Mouse (Mus musculus): ENCODE data around the gene Hist1h2ag. TPM values are rescaled to one million over a fixed set of nuclear protein-coding genes. Genes with fewer than 3 reads are reported as not detected.
A peak's percentile ranks its signal among the peaks of the same experiment; 100 is the strongest.
"Not testable (repeated sequence)": the region's sequence is repeated elsewhere in the genome, so short reads cannot be mapped to it uniquely, and the experiment has no call there.

Hist1h2ag gene
- 9.4 and 11.7 TPM in 2 replicates for polyA plus RNA-seq (2014; fragmentation: Nextera tagmentation; extraction: Ambion mirVana)

DNA sequence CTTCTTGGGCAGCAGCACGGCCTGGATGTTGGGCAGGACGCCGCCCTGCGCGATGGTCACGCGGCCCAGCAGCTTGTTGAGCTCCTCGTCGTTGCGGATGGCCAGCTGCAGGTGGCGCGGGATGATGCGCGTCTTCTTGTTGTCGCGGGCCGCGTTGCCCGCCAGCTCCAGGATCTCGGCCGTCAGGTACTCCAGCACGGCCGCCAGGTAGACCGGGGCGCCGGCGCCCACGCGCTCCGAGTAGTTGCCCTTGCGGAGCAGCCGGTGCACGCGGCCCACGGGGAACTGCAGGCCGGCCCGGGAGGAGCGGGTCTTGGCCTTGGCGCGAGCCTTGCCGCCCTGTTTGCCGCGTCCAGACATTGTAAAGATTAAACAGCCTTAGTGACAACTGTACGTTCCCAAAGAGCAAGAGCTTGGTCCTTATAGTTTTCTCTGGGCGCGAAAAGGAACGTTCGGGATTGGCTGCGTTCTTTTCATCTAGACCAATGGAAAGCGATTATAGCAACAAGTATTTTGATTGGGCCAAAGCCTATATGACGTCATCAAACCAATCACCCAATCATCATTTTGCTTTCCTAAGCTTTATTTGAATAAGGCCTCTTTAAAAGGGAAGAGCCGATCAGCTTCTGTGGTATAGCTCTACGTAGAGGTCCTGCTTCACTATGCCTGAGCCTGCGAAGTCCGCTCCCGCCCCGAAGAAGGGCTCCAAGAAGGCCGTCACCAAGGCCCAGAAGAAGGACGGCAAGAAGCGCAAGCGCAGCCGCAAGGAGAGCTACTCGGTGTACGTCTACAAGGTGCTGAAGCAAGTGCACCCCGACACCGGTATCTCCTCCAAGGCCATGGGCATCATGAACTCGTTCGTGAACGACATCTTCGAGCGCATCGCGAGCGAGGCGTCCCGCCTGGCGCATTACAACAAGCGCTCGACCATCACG lies at the start of gene Hist1h2ag, which contains the start of gene Hist1h2bj:
TSS of gene Hist1h2ag (minus strand) at position 377 of the 935 bp plus-strand sequence.
TSS of gene Hist1h2bj (plus strand) at position 647 of the 935 bp plus-strand sequence.
- ATAC-seq (ENCODE audit: low FRiP score, low TSS enrichment) = peak; percentile 91
- H3K9me3 ChIP-seq (ENCODE audit: control insufficient read depth, low read length); H3K27me3 ChIP-seq (ENCODE audit: control insufficient read depth, insufficient read depth, low read length); H3K36me3 ChIP-seq (ENCODE audit: control insufficient read depth, insufficient read depth, low read length): not testable (repeated sequence)
- peak within 1 kb of the TSS; percentile 38 for H3K4me3 ChIP-seq (replicated peaks; ENCODE audit: low read depth, low read length)
- H3K4me2 ChIP-seq (ENCODE audit: low read length) = peak within 1 kb of the TSS; percentile 73
- peaks cover 17% of the 10 kb centered on the region for H3K4me1 ChIP-seq (ENCODE audit: control insufficient read depth, insufficient read depth, low read length)
- peak within 1 kb of the TSS; percentile 43; the same call in 1 of the 2 replicates for H3K9ac ChIP-seq (replicated peaks; ENCODE audit: low read length)
- peak within 1 kb of the TSS; percentile 72 for H3K27ac ChIP-seq (replicated peaks; ENCODE audit: low read depth, low read length)
- WGBS = under 1% methylated on average over 42 of the region's 80 CpGs
- peak; percentile 98 for DNase-seq

- not testable (repeated sequence) for H3K27me3 ChIP-seq (ENCODE audit: control insufficient read depth, insufficient read depth, low read length); H3K36me3 ChIP-seq (ENCODE audit: control insufficient read depth, insufficient read depth, low read length); H3K9me3 ChIP-seq (ENCODE audit: control insufficient read depth, low read length); H3K4me3 ChIP-seq (replicated peaks; ENCODE audit: low read depth, low read length); DNase-seq; H3K4me1 ChIP-seq (ENCODE audit: control insufficient read depth, insufficient read depth, low read length); ATAC-seq (ENCODE audit: low FRiP score, low TSS enrichment); H3K9ac ChIP-seq (replicated peaks; ENCODE audit: low read length); H3K4me2 ChIP-seq (ENCODE audit: low read length); H3K27ac ChIP-seq (replicated peaks; ENCODE audit: low read depth, low read length)
- 100% methylated on average over 1 of the region's 1 CpGs for WGBS
Observed at GRCm38 (mm10) chr13:22084140-22084539, 41.4 kb upstream of the Hist1h2ag start, which contains the start of gene Vmn1r188. Gene Vmn1r188, plus strand, starts transcription at chr13:22084440.

- no peak overlapping the region for H3K4me3 ChIP-seq (replicated peaks; ENCODE audit: low read depth, low read length)
- WGBS = 74% methylated on average over 1 of the region's 1 CpGs
- no peak for DNase-seq
Observed at GRCm38 (mm10) chr13:22063468-22063867, 20.7 kb upstream of the Hist1h2ag start.

GRCm38 (mm10) chr13:22061422-22061821 lies 18.7 kb upstream of the Hist1h2ag start:
- H3K4me2 ChIP-seq (ENCODE audit: low read length) = no peak overlapping the region
- WGBS = 75% methylated on average over 1 of the region's 1 CpGs
- peaks cover 2% of the 10 kb centered on the region; the same call in 1 of the 2 replicates for H3K9me3 ChIP-seq (ENCODE audit: control insufficient read depth, low read length)
- H3K27ac ChIP-seq (replicated peaks; ENCODE audit: low read depth, low read length) = no peak overlapping the region
- no peak overlapping the region for H3K9ac ChIP-seq (replicated peaks; ENCODE audit: low read length)
- no peak for ATAC-seq (ENCODE audit: low FRiP score, low TSS enrichment)
- H3K4me3 ChIP-seq (replicated peaks; ENCODE audit: low read depth, low read length) = no peak overlapping the region
- DNase-seq = no peak
- H3K4me1 ChIP-seq (ENCODE audit: control insufficient read depth, insufficient read depth, low read length) = no peaks in the 10 kb centered on the region
- H3K36me3 ChIP-seq (ENCODE audit: control insufficient read depth, insufficient read depth, low read length) = no peaks in the 10 kb centered on the region
- no peaks in the 10 kb centered on the region for H3K27me3 ChIP-seq (ENCODE audit: control insufficient read depth, insufficient read depth, low read length)

More at GRCm38 (mm10) chr13:22063468-22063867, 20.7 kb upstream of the Hist1h2ag start:
- Histone ChIP-seq H3K27me3 (ENCODE audit: control insufficient read depth, insufficient read depth, low read length) (no peaks in the 10 kb centered on the region), H3K27ac (replicated peaks; ENCODE audit: low read depth, low read length) (no peak overlapping the region), H3K4me1 (ENCODE audit: control insufficient read depth, insufficient read depth, low read length) (no peaks in the 10 kb centered on the region), H3K36me3 (ENCODE audit: control insufficient read depth, insufficient read depth, low read length) (no peaks in the 10 kb centered on the region), H3K4me2 (ENCODE audit: low read length) (no peak overlapping the region), H3K9ac (replicated peaks; ENCODE audit: low read length) (no peak overlapping the region), H3K9me3 (ENCODE audit: control insufficient read depth, low read length) (peaks cover 3% of the 10 kb centered on the region; the same call in 1 of the 2 replicates)
- ATAC-seq (ENCODE audit: low FRiP score, low TSS enrichment) = no peak

DNA sequence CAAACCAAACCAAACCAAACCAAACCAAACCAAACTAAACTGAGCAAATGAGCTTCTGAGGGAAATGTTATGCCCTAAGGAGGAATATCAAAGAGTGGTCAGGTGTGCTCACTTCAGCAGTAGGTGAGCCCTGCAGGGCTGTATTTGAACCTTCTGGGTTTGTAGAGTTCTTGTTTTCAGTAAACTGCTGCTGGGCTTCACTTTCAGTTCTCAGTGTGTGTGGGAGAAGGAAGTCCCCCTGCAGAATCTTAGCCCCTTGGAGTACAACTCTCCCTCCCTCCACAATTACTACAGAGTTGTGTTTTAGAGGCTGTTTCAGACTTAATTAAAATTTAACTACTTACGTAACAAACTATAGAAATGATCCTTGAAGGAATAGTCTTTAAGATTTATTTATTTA lies 11.0 kb upstream of the Hist1h2ag start:
- no peaks in the 10 kb centered on the region for H3K9me3 ChIP-seq (ENCODE audit: control insufficient read depth, low read length)
- ATAC-seq (ENCODE audit: low FRiP score, low TSS enrichment) (no peak), DNase-seq (no peak)
- H3K36me3 ChIP-seq (ENCODE audit: control insufficient read depth, insufficient read depth, low read length) = no peaks in the 10 kb centered on the region
- no peak overlapping the region for H3K4me3 ChIP-seq (replicated peaks; ENCODE audit: low read depth, low read length)
- 94% methylated on average over 1 of the region's 1 CpGs for WGBS
- no peaks in the 10 kb centered on the region for H3K27me3 ChIP-seq (ENCODE audit: control insufficient read depth, insufficient read depth, low read length)
- no peak overlapping the region for H3K27ac ChIP-seq (replicated peaks; ENCODE audit: low read depth, low read length)
- H3K4me2 ChIP-seq (ENCODE audit: low read length) = no peak overlapping the region
- peaks cover 4% of the 10 kb centered on the region; the same call in 1 of the 2 replicates for H3K4me1 ChIP-seq (ENCODE audit: control insufficient read depth, insufficient read depth, low read length)
- no peak overlapping the region for H3K9ac ChIP-seq (replicated peaks; ENCODE audit: low read length)

- Histone ChIP-seq H3K4me2 (ENCODE audit: low read length) (peak overlapping the region; percentile 63), H3K9me3 (ENCODE audit: control insufficient read depth, low read length) (no peaks in the 10 kb centered on the region), H3K9ac (replicated peaks; ENCODE audit: low read length) (peak overlapping the region; percentile 60), H3K27ac (replicated peaks; ENCODE audit: low read depth, low read length) (peak overlapping the region; percentile 86), H3K4me1 (ENCODE audit: control insufficient read depth, insufficient read depth, low read length) (peaks cover 4% of the 10 kb centered on the region; the same call in 1 of the 2 replicates), H3K36me3 (ENCODE audit: control insufficient read depth, insufficient read depth, low read length) (no peaks in the 10 kb centered on the region), H3K27me3 (ENCODE audit: control insufficient read depth, insufficient read depth, low read length) (no peaks in the 10 kb centered on the region), H3K4me3 (replicated peaks; ENCODE audit: low read depth, low read length) (peak overlapping the region; percentile 49)
- WGBS = 12% methylated on average over 5 of the region's 5 CpGs
- ATAC-seq (ENCODE audit: low FRiP score, low TSS enrichment) = 0 out of 2 replicates have a peak, but pooled peaks have one; percentile 32
- no peak for DNase-seq
Observed at GRCm38 (mm10) chr13:22051523-22051859, 8.7 kb upstream of the Hist1h2ag start.

- under 1% methylated on average over 52 of the region's 52 CpGs for WGBS
- H3K36me3 ChIP-seq (ENCODE audit: control insufficient read depth, insufficient read depth, low read length) = no peaks in the 10 kb centered on the region
- H3K4me3 ChIP-seq (replicated peaks; ENCODE audit: low read depth, low read length) = peak overlapping the region; percentile 49
- H3K4me1 ChIP-seq (ENCODE audit: control insufficient read depth, insufficient read depth, low read length) = peaks cover 4% of the 10 kb centered on the region; the same call in 1 of the 2 replicates
- DNase-seq = peak; percentile 95
- H3K9ac ChIP-seq (replicated peaks; ENCODE audit: low read length) = peak overlapping the region; percentile 60
- H3K27ac ChIP-seq (replicated peaks; ENCODE audit: low read depth, low read length) = peak overlapping the region; percentile 86
- H3K27me3 ChIP-seq (ENCODE audit: control insufficient read depth, insufficient read depth, low read length) = no peaks in the 10 kb centered on the region
- H3K4me2 ChIP-seq (ENCODE audit: low read length) = peak overlapping the region; percentile 63
- ATAC-seq (ENCODE audit: low FRiP score, low TSS enrichment) = peak; percentile 95
- no peaks in the 10 kb centered on the region for H3K9me3 ChIP-seq (ENCODE audit: control insufficient read depth, low read length)
Observed at GRCm38 (mm10) chr13:22050591-22051522, 8.1 kb upstream of the Hist1h2ag start.
